30 mouse cellular contexts compared by ENCODE assay signal in genomic region chr13:99517836-99518235, GRCm38 (mm10).
"Had no signal": no experiment of that assay in that cellular context is flagged by ENCODE, and none has a peak within 500 bp of the region (broad histone marks: within the 10 kb centered on the region; RNA-seq: fewer than 3 reads in every experiment).

No protein-coding gene starts in this region.

- ATAC-seq: hindbrain, embryonic 16.5 days; inflammation-experienced regulatory T-cells, adult 6 months; intestine, embryonic 15.5 days; intestine, embryonic 16.5 days; intestine, postnatal 0 days had no signal

- H3K9ac ChIP-seq: heart, embryonic 12.5 days; heart, embryonic 13.5 days; heart, embryonic 15.5 days; hindbrain, embryonic 12.5 days; intestine, embryonic 15.5 days; kidney, embryonic 15.5 days had no signal

- H3K27ac ChIP-seq: heart, embryonic 13.5 days; intestine, embryonic 15.5 days; kidney, postnatal 0 days had no signal

- H3K36me3 ChIP-seq: heart, embryonic 10.5 days; heart, embryonic 12.5 days; heart, embryonic 15.5 days; hindbrain, embryonic 12.5 days; hindbrain, embryonic 13.5 days; hindbrain, embryonic 15.5 days; intestine, embryonic 15.5 days; kidney, embryonic 15.5 days had no signal

- H3K4me2 ChIP-seq: heart, embryonic 11.5 days; heart, embryonic 12.5 days; intestine, embryonic 15.5 days had no signal

- H3K9me3 ChIP-seq: heart, embryonic 10.5 days; heart, embryonic 12.5 days; heart, embryonic 13.5 days; heart, embryonic 15.5 days; hindbrain, embryonic 12.5 days; hindbrain, embryonic 13.5 days; hindbrain, embryonic 15.5 days; intestine, embryonic 15.5 days; kidney, embryonic 15.5 days had no signal

- H3K4me3 ChIP-seq: heart, embryonic 12.5 days; heart, embryonic 15.5 days; hindbrain, embryonic 12.5 days; intestine, embryonic 15.5 days had no signal

- H3K27me3 ChIP-seq: heart, embryonic 12.5 days; heart, embryonic 13.5 days; heart, embryonic 15.5 days; hindbrain, embryonic 12.5 days; hindbrain, embryonic 13.5 days; hindbrain, embryonic 15.5 days; intestine, embryonic 15.5 days; kidney, embryonic 15.5 days had no signal

- DNase-seq: heart, postnatal 10 days; heart, postnatal 36 days; heart, postnatal 4 days; kidney, adult 11 months; kidney, adult 18-20 months; kidney, adult 2 months; kidney, adult 8-10 months; kidney, adult 9 months; kidney, postnatal 10 days; kidney, postnatal 14 days; kidney, postnatal 25 days; kidney, postnatal 36 days; kidney, postnatal 4 days; layer of hippocampus, adult 9-11 months; layer of hippocampus, postnatal 36 days had no signal
